Mouse (Mus musculus) left cerebral cortex, postnatal 25 days (tissue): Measurements from ENCODE around the gene Gkn2. TPM values are rescaled to one million over a fixed set of nuclear protein-coding genes. Genes with fewer than 3 reads are reported as not detected.

Source experiments
- DNase-seq, 2 experiments: peaks; one replicate each; pipeline ENCODE4 v3.0.0; 2022; ENCODE audit warnings: low spot score in 2 of 2, mixed read lengths in 1 of 2
- intact Hi-C: fragments of 180-260 bp; cut with DNase I; formaldehyde crosslinking; loops from one replicate; pipeline ENCODE4 v1.15.1; 2025
- total RNA-seq, 2 experiments: library from RNA; stranded (reverse); gene quantifications; 2 replicates each; pipeline ENCODE4 v1.2.3; 2021

Gene Gkn2
- not detected for total RNA-seq

DNA sequence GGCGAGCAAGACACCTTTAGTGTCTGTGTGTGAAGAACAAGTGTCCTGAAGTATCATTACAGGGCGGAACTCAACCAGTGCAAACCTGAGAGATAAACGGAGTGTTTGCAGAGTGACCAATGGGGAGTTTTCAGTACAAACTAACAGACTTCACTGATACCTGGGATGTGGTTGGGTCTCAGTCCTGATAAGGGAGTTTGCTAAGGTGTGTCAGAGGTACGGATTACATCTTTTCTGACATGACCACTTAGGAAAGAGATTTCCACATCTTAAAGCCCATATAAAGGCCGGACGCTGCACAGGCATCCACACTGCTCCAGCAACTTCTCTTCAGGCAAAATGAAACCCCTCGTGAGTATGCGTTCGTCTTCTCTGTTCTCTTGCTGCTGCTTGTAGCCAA is at the start of gene Gkn2:
Gene Gkn2, plus strand, starts transcription at position 301 of the 400 bp plus-strand sequence.
- intact Hi-C loops, result no loop called here
- DNase-seq, result no peak

GRCm38 (mm10) chr6:87323381-87323780 is 49.8 kb upstream of the Gkn2 start:
- DNase-seq, result no peak
- intact Hi-C loops, result loop anchor here (1.0 kb wide), 1 partner anchor 222 kb away; no protein-coding TSS in a partner anchor

DNA sequence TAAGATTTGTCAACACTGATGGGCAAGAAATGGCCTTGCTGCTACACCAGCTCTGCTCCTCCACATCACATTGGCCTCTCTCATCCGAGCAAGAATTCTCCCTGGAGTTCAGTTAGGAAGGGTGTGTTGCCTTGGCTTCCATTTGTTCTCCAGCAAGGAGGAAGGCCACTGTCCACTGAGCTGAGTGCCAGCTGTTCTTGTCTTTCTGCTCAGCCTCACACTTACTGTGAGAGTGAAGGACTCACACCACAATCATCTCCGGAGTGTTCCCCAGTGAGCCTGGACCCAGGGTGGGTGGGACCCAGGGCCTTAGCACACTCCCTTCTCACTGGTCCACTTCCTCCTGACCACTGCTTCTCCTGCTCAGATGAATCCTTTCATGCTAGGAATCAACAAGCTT is 46.2 kb upstream of the Gkn2 start:
- DNase-seq, result no peak
- intact Hi-C loops, result no loop called here

DNA sequence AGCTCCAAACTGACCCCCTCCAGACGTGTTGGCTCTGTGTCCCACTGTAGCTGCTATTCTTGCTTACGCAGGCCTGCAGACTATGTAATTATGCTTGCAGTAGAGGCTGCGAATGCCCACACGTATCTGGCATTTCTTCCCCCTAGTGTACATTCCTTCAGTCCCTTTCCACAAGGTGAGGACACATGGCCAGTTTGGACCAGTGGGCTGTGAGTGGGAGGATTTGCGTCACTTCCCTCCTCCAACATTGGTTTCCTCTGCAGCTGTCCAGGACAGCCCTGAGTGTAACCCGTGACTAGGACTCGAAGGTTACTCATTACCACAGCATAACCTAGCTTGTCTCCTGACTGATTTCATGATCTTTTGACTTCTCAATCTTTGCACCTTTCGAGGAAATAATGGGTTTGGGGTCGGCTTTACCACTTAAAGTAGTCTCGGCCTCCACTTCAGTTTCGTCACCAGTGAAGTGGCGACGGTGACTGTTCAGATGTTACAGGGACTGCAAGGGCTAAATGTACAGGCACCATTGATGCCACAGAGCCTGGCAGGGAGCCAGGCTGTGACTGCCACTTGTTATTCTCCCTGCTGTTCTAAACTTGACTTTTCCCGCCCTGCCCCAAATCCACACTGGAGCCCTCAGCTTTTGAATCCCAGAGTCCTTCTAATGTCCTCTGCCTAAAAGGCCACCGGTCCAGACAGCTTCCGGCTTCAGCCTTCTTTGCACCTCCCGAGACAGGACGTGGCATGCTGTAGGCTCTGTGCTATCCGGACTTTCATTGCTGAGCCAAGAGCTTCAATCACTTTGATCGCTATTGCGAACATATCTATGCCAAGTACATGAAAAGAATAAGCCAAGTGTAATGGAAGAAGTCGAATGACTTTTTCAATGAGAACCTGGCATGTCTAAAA is 44.6 kb upstream of the Gkn2 start:
- intact Hi-C loops, result no loop called here
- peak in 1 of 2 experiments; percentile 64 for DNase-seq

DNA sequence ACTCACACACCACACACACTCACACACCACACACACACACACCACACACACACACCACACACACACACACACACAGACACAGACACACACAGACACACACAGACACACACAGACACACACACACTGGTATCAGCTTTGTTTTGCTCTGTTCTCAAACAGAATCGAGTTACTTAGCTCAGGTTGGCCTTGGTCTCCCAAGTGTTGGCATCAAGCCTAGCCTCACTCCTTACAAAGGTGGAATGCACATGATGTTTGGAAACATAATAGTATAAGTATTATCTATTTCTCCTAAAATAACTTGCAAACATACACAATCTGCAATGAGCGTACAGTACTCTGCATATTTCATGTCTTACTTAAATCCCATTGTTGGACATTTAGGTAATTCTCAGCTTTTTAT is 40.8 kb upstream of the Gkn2 start:
- intact Hi-C loops, result loop anchor here (5.0 kb wide), 1 partner anchor 75 kb away; no protein-coding TSS in a partner anchor
- no peak for DNase-seq

DNA sequence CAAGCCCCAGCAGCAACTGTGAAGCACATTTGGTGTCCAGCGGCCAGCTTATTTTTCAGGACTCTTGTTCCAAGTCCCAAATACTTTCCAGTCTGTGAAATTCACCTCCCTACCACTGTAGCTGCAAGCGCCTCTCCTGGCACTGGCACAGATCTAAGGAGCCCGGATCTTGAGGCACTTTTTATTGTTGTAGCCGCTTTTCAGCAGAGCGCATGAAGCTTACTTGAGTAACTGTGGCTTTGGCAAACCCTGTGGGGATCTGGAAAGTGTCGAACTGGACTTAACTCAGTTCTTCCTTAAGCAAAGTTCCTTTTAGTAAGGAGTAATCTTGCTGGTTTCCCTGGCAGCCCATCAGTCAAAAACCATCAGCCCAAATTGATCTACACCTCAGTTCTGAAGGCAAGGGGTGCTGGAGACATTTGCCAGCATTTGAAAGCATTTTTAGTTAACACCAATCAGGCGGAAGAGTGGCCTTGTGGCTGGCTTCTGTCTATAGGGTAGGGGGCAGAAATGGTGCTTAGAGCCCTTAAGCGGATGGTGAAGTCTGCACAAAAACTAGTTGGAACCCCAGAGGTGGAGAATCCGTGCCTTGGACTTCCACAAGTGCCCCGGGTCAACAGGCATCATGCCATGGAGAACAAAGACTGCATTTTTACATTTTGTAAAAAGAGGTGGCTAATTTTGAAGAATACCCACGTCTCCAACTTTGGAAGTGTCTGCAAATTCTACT is 38.6 kb upstream of the Gkn2 start:
- peak; percentile 38 to 79 for DNase-seq
- intact Hi-C loops, result loop anchor here (1.0 to 5.0 kb wide), 3 partner anchors 53 to 233 kb away; partner anchors contain the start of gene Gkn3

DNA sequence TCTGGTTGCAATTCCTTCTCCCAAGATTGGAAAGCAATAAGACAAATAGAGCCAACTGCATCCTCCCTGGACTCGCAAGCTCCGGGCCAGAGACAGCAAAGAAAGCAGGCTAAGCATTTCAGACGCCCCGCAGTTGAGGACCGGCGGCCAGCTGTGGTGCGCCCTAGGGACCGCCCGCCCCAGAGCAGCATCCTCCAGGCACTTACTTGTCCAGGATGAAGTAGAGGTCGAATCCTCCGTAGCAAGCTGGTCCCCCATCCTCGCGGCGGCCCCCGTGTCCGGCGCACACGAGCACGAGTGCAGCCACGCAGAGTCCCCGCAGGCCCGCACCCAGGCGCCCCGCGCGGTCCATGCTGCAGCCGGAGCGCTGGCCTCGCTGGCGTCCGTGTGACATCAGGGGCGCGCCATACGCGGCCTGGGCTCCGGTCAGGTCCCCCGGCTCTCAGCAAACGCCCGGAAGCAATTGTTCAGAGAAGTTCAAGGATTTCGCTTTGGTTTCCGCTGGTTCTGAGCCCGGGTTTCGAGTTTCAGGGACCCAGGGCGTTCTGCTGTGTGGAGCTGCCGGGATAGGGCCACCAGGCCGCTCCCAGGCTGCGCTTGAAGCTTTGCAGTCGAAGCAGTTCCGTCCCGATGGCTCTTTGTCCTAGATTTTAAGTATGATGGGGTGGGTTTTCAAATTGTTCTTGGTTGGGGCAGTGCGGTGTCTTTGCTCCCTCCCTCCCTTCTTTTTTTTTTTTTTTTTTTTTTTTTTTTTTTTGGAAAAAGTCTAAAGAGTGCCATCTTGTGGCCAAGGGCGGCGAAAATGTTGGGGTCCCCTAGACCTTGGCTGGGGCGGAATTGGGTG is 37.8 kb upstream of the Gkn2 start, which contains the start of gene Antxr1:
Gene Antxr1, minus strand, starts transcription at position 731 of the 844 bp plus-strand sequence.
- intact Hi-C loops, result loop anchor here (1.0 to 5.0 kb wide), 2 partner anchors 52 to 234 kb away; partner anchors contain the start of gene Gkn3
- DNase-seq, result peak; percentile 58 to 60

GRCm38 (mm10) chr6:87335935-87336295 is 37.2 kb upstream of the Gkn2 start:
- intact Hi-C loops, result loop anchor here (1.0 to 5.0 kb wide), 2 partner anchors 51 to 235 kb away; partner anchors contain the start of gene Gkn3
- no peak for DNase-seq

DNA sequence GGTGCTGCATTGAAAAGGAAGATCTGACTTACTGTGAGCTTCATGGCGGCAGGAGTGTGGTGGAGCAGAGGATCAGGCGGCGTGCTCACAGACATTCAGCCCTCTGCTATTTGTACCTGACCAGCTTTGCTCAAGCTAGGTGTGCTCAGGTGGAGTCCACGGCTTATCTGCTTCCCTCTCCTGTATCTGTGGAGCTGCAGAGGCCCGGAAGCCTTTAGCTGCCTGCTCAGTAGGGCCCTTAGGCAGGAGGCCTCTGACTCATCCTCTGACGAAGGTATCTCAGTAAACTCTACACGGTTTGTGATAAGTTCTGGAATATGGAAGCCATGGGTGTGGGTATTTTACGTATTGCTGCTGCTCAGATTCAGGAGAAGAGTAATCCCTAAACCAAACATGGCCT is 22.3 kb upstream of the Gkn2 start, which contains the start of gene Gkn1:
Gene Gkn1, minus strand, starts transcription at position 114 of the 400 bp plus-strand sequence.
- no peak for DNase-seq
- intact Hi-C loops, result no loop called here

DNA sequence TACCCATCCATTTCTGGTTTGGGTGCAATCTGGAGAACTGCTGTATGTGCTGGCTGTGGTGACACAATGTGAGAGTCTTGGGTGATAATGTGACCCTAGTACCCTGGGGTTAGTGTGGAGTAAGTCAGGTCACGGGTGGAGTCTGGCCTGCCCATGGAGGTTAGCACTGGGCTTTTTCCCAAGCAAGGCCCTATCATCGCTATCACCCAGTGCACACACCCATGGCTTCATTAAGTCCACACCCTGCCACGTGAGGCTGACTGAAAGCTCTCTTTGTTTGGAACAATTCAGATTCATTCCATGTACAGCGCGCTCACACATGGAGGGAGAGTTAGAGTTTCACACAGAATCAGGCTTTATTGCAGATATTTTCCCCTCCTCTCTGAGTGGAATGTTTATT is 18.7 kb upstream of the Gkn2 start:
- DNase-seq, result no peak
- intact Hi-C loops, result no loop called here

DNA sequence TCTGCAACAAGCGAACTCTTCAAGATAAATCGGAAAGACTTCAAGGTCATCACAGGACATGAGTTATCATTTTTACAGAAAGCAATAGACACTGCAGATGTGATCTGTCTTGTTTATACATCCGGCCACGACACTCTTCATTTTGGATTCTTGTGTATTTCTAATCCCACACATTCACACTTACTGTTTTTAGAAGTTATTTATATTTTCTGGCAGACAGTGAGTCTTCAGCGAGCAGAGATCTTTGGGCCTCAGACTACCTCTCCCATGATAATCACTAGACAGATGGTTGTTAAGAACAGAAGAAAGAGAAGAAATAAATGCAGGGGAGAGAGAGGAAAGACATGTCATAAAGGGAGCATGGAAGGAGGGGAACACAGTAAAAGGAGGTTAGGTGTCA is 3.9 kb upstream of the Gkn2 start:
- DNase-seq, result peak; percentile 11 to 28
- intact Hi-C loops, result loop anchor here (2.0 kb wide), 1 partner anchor 76 kb away; no protein-coding TSS in a partner anchor

GRCm38 (mm10) chr6:87383926-87384691 is 11.0 kb downstream of the Gkn2 start:
- intact Hi-C loops, result no loop called here
- peak; percentile 32 for DNase-seq

DNA sequence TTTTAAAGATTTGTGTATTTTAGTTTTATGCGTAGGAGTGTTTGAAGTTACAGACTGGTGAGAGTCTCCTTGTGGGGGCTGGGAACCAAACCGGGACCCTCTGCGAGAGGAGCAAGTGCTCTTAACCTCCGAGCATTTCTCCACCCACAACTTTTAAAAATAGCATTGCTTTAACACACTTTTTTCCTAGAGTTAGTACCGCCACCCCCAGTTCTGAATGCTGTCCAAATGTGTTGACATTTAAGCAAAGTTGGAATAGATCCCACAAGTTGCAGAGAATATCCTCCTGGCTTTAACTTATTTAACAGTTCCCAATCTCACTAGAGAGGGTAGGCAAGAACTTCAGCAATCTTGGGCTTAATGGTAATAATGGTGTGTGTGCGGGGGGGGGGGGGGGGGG is 11.6 kb downstream of the Gkn2 start:
- intact Hi-C loops, result loop anchor here (5.0 kb wide), 1 partner anchor 47 kb away; the partner anchor contains the start of gene Antxr1
- DNase-seq, result peak; percentile 35 to 68

DNA sequence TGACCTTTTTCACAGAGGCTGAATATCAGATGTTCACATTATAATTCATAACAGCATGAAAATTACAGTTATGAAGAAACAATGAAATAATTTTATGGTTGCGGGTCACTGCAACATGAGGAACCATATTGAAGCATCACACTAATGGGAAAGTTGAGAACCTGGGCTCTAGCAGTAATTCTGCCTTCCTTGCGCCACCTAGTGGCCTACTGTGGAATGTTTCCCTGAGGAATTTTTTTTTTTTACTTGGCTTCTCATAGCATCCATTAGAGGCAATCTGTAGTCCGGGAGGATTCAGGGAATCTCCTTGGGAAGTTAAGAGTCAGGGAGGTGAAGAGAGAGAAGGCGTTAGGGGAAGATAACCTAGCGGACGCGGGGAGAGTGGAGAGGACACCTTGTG is 13.0 kb downstream of the Gkn2 start:
- intact Hi-C loops, result loop anchor here (1.0 to 5.0 kb wide), 2 partner anchors 49 to 285 kb away; partner anchors contain the start of gene Antxr1

DNA sequence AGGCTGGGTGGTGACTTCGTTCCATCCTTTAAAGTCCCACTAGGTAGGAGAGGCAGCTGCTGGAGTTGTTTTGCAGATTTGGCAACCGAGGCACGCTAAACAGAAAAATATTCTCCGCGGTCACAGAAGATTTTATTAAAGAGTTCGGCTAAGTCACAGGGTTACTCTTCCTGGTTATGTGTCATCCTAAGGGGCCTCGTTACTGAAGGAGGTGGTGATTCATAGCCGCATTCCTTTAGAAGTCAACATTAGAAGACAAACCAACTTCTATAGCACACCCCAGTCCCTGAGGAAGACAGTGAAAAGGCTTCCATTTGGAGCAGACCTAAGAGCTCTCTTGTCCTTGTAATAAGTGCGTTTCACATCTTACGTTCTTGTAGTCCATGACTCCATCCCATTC is 13.5 kb downstream of the Gkn2 start:
- no peak for DNase-seq
- intact Hi-C loops, result loop anchor here (1.0 to 5.0 kb wide), 2 partner anchors 49 to 285 kb away; partner anchors contain the start of gene Antxr1

More for the DNA sequence above, 13.0 kb downstream of the Gkn2 start:
- DNase-seq, result peak; percentile 76 to 88

DNA sequence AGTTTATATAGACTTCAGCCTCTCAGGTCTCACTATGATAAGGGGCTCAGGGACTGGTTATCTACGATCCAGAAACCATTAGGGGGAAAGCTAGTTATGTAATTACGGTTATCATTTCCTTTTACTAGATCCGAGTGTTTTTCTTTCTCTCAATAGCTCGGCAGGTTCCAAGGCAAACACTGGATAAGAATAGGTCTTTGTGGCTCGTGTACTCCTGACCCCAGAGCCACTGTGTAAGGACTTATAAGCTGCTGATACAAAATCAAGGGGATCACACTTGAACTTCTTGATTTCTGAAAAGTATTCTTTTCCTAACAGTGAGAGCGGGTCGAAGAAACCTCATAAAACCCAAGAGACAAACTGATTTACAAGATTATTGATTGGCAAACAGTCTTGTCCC is 15.7 kb downstream of the Gkn2 start, which contains the start of gene Gkn3:
Gene Gkn3, minus strand, starts transcription at position 59 of the 400 bp plus-strand sequence.
- intact Hi-C loops, result loop anchor here (5.0 kb wide), 1 partner anchor 52 kb away; the partner anchor contains the start of gene Antxr1

GRCm38 (mm10) chr6:87389455-87389989 is 16.4 kb downstream of the Gkn2 start:
- intact Hi-C loops, result loop anchor here (5.0 kb wide), 1 partner anchor 52 kb away; the partner anchor contains the start of gene Antxr1
- no peak for DNase-seq

More for the DNA sequence above, 15.7 kb downstream of the Gkn2 start, which contains the start of gene Gkn3:
- DNase-seq, result no peak
